Mouse (Mus musculus) CH12.LX (cell line): ENCODE data around the gene Samd7. TPM values are rescaled to one million over a fixed set of nuclear protein-coding genes. Genes with fewer than 3 reads are reported as not detected.

Experiments used
- DNase-seq: peaks from one replicate; pipeline ENCODE4 v3.0.0-alpha.2; 2013; ENCODE audit errors: extremely low read depth
- H3K27ac ChIP-seq: 2 replicates; pipeline ENCODE4 v1.5.1; 2012; ENCODE audit warnings: low read depth, mild to moderate bottlenecking, control low read depth, moderate library complexity; ENCODE audit not compliant: insufficient read depth
- H3K27me3 ChIP-seq: replicated peaks from 2 replicates; pipeline ENCODE3; 2012; ENCODE audit warnings: inconsistent platforms
- H3K36me3 ChIP-seq, 2 experiments: replicated peaks in 1 of 2; 2 replicates each; pipeline versions ENCODE3 to v1.6.1; 2012; ENCODE audit warnings: inconsistent platforms in 1 of 2, low read length in 1 of 2, mild to moderate bottlenecking in 1 of 2, mixed read lengths in 1 of 2, moderate library complexity in 1 of 2; ENCODE audit not compliant: control insufficient read depth in 1 of 2, insufficient read depth in 1 of 2
- H3K4me1 ChIP-seq, 2 experiments: 2 replicates each; pipeline ENCODE4 v1.6.1; 2012; ENCODE audit warnings: inconsistent platforms in 1 of 2, moderate library complexity in 1 of 2; ENCODE audit not compliant: insufficient read depth in 2 of 2, control insufficient read depth in 1 of 2
- H3K4me2 ChIP-seq: 2 replicates; pipeline ENCODE4 v1.6.1; 2012; ENCODE audit warnings: low read depth, mild to moderate bottlenecking, control low read depth; ENCODE audit not compliant: poor library complexity, insufficient read depth, severe bottlenecking
- H3K4me3 ChIP-seq, 3 experiments: fragments of 150-350 bp in 1 of 3; sonication (generic) in 1 of 3; replicated peaks in 1 of 3; 2 replicates each; pipeline versions ENCODE3 to v1.5.1; 2011 to 2012; ENCODE audit warnings: low read depth in 2 of 3, low read length in 2 of 3, mild to moderate bottlenecking in 2 of 3, moderate library complexity in 2 of 3, control low read depth in 1 of 3, improper control_type of control experiment in 1 of 3, inconsistent platforms in 1 of 3, mixed read lengths in 1 of 3; ENCODE audit not compliant: poor library complexity in 1 of 3
- H3K79me2 ChIP-seq: replicated peaks from 2 replicates; pipeline ENCODE4 v1.6.1; 2012; ENCODE audit warnings: mild to moderate bottlenecking, moderate library complexity; ENCODE audit not compliant: control insufficient read depth, poor library complexity, insufficient read depth, severe bottlenecking; ENCODE audit errors: extremely low read depth
- H3K9ac ChIP-seq: 2 replicates; pipeline ENCODE4 v1.6.1; 2012; ENCODE audit warnings: low read depth, mild to moderate bottlenecking, control low read depth, moderate library complexity; ENCODE audit not compliant: insufficient read depth
- H3K9me3 ChIP-seq: replicated peaks from 2 replicates; pipeline ENCODE3; 2012; ENCODE audit warnings: low read length, inconsistent platforms, mixed read lengths
- CHD2 ChIP-seq: IDR thresholded peaks from 2 replicates; pipeline ENCODE4 v1.6.1; 2011; ENCODE audit warnings: low read length, improper control_type of control experiment
- CTCF ChIP-seq, 2 experiments: IDR thresholded peaks in 1 of 2; conservative IDR thresholded peaks in 1 of 2; 2 replicates each; pipeline ENCODE4 v1.5.1; 2011 to 2012; ENCODE audit warnings: low read depth in 2 of 2, low read length in 2 of 2, improper control_type of control experiment in 1 of 2, inconsistent platforms in 1 of 2, mild to moderate bottlenecking in 1 of 2, moderate library complexity in 1 of 2
- E2F4 ChIP-seq: IDR thresholded peaks from 2 replicates; pipeline ENCODE4 v1.6.1; 2011; ENCODE audit warnings: low read depth, low read length, improper control_type of control experiment; ENCODE audit not compliant: insufficient replicate concordance
- EP300 ChIP-seq: IDR thresholded peaks from 2 replicates; pipeline ENCODE4 v1.6.1; 2011; ENCODE audit warnings: low read length, improper control_type of control experiment
- ETS1 ChIP-seq: conservative IDR thresholded peaks from 2 replicates; pipeline ENCODE4 v1.6.1; 2012; ENCODE audit warnings: low read depth, mild to moderate bottlenecking, inconsistent platforms, low read length, improper control_type of control experiment, moderate library complexity
- GABPA ChIP-seq: IDR thresholded peaks from 2 replicates; pipeline ENCODE4 v1.6.1; 2012; ENCODE audit warnings: low read depth, low read length, improper control_type of control experiment, inconsistent platforms; ENCODE audit not compliant: insufficient replicate concordance
- JUN ChIP-seq: IDR thresholded peaks from 2 replicates; pipeline ENCODE4 v1.6.1; 2011; ENCODE audit warnings: low read depth, mild to moderate bottlenecking, low read length, improper control_type of control experiment, moderate library complexity; ENCODE audit not compliant: insufficient read depth
- JUND ChIP-seq: conservative IDR thresholded peaks from 2 replicates; pipeline ENCODE4 v1.6.1; 2011; ENCODE audit warnings: low read depth, low read length, improper control_type of control experiment
- MAFK ChIP-seq: IDR thresholded peaks from 2 replicates; pipeline ENCODE4 v1.6.1; 2011; ENCODE audit warnings: low read length, improper control_type of control experiment; ENCODE audit not compliant: insufficient replicate concordance
- MAZ ChIP-seq: IDR thresholded peaks from 2 replicates; pipeline ENCODE4 v1.6.1; 2012; ENCODE audit warnings: low read depth, mild to moderate bottlenecking, inconsistent platforms, low read length, improper control_type of control experiment, moderate library complexity
- MYC ChIP-seq: IDR thresholded peaks from 2 replicates; pipeline ENCODE4 v1.6.1; 2011; ENCODE audit warnings: low read depth, mild to moderate bottlenecking, improper control_type of control experiment, low read length
- PAX5 ChIP-seq: IDR thresholded peaks from 2 replicates; pipeline ENCODE4 v1.6.1; 2012; ENCODE audit warnings: low read length, inconsistent platforms, mixed read lengths
- POLR2A ChIP-seq: IDR thresholded peaks from 2 replicates; pipeline ENCODE4 v1.6.1; 2011; ENCODE audit warnings: low read depth, mild to moderate bottlenecking, improper control_type of control experiment, low read length
- POLR2AphosphoS2 ChIP-seq: IDR thresholded peaks from 2 replicates; pipeline ENCODE4 v1.6.1; 2011; ENCODE audit warnings: low read depth, low read length, improper control_type of control experiment
- SIN3A ChIP-seq: IDR thresholded peaks from 2 replicates; pipeline ENCODE4 v1.6.1; 2012; ENCODE audit warnings: low read length, improper control_type of control experiment, inconsistent platforms
- SMC3 ChIP-seq: IDR thresholded peaks from 2 replicates; pipeline ENCODE4 v1.6.1; 2011; ENCODE audit warnings: low read depth, low read length, improper control_type of control experiment
- USF1 ChIP-seq: IDR thresholded peaks from 2 replicates; pipeline ENCODE4 v1.6.1; 2014; ENCODE audit warnings: low read depth, mild to moderate bottlenecking, inconsistent platforms, low read length, improper control_type of control experiment
- ZC3H11A ChIP-seq: IDR thresholded peaks from 2 replicates; pipeline ENCODE4 v1.6.1; 2012; ENCODE audit warnings: low read depth, mild to moderate bottlenecking, inconsistent platforms, low read length, improper control_type of control experiment
- ZKSCAN1 ChIP-seq: IDR thresholded peaks from 2 replicates; pipeline ENCODE4 v1.6.1; 2012; ENCODE audit warnings: low read depth, inconsistent platforms, low read length, improper control_type of control experiment, borderline replicate concordance
- ZMIZ1 ChIP-seq: IDR thresholded peaks from 2 replicates; pipeline ENCODE4 v1.6.1; 2012; ENCODE audit warnings: low read depth, mild to moderate bottlenecking, inconsistent platforms, low read length, improper control_type of control experiment
- ZNF384 ChIP-seq: IDR thresholded peaks from 2 replicates; pipeline ENCODE4 v1.6.1; 2012; ENCODE audit warnings: low read depth, low read length, improper control_type of control experiment, inconsistent platforms
- dilution Hi-C: fragments of 300-500 bp; cut with MboI; formaldehyde crosslinking; loops from 2 replicates; pipeline ENCODE4 v1.14.3; 2020; ENCODE audit warnings: low sequenced_read_pairs; ENCODE audit not compliant: extremely low pct_unique_long_range_greater_than_20kb, extremely low pct_ligation_motif_present
- in situ Hi-C: fragments of 300-500 bp; cut with MboI; formaldehyde crosslinking; loops from 3 replicates; pipeline ENCODE4 v1.14.3; 2019; ENCODE audit warnings: low sequenced_read_pairs, low pct_ligation_motif_present, low pct_unique_long_range_greater_than_20kb, mixed read lengths
- polyA plus RNA-seq: library from polyadenylated mRNA; unstranded; fragments of >175 nt; gene quantifications from 2 replicates; pipeline ENCODE4 v1.2.1, GENCODE M21; 2012; ENCODE audit warnings: low read depth; ENCODE audit not compliant: insufficient read length
- total RNA-seq, 2 experiments: library from RNA; depleted of rRNA; stranded (reverse); fragments of 300-350 nt in 1 of 2; fragments of >200 nt in 1 of 2; gene quantifications; 2 replicates each; pipeline ENCODE4 v1.2.3; 2012 to 2014

The Samd7 gene
- total and polyA plus RNA-seq, 3 experiments, result not detected

GRCm38 (mm10) chr3:30742891-30743290 is 3.2 kb upstream of the Samd7 start:
- TF ChIP-seq SMC3 (no peak), ZNF384 (no peak), POLR2A (no peak), POLR2AphosphoS2 (no peak), CTCF (conservative IDR thresholded peaks at IDR 0.05 in 1 of 2, IDR thresholded peaks at IDR 0.05 in 1 of 2; ENCODE audit: low read depth in 2 of 2, low read length in 2 of 2) (no peak), PAX5 (no peak), JUND (no peak), EP300 (no peak), GABPA (no peak), MAFK (no peak), MAZ (no peak), MYC (no peak), E2F4 (no peak), ZMIZ1 (no peak), SIN3A (no peak), JUN (no peak), ZC3H11A (no peak)
- H3K27ac ChIP-seq, result no peak overlapping the region
- dilution Hi-C loops (no loop called here), in situ Hi-C loops (no loop called here)
- H3K4me2 ChIP-seq, result no peak overlapping the region
- no peak overlapping the region for H3K9ac ChIP-seq
- no peaks in the 10 kb centered on the region for H3K36me3 ChIP-seq
- no peak overlapping the region for H3K4me3 ChIP-seq
- H3K27me3 ChIP-seq, result no peaks in the 10 kb centered on the region
- no peaks in the 10 kb centered on the region for H3K79me2 ChIP-seq
- H3K9me3 ChIP-seq, result no peaks in the 10 kb centered on the region
- DNase-seq, result no peak
- H3K4me1 ChIP-seq, result no peaks in the 10 kb centered on the region

GRCm38 (mm10) chr3:30748316-30748715 is 2.2 kb downstream of the Samd7 start:
- TF ChIP-seq USF1 (no peak), ZKSCAN1 (no peak), CHD2 (no peak), ETS1 (no peak), EP300 (no peak)
- TF ChIP-seq, all 38 proteins: peak for 0
- no peaks in the 10 kb centered on the region for H3K36me3 ChIP-seq
- in situ Hi-C loops (no loop called here), dilution Hi-C loops (no loop called here)
- no peaks in the 10 kb centered on the region for H3K79me2 ChIP-seq
- no peak overlapping the region for H3K4me2 ChIP-seq
- no peak overlapping the region for H3K9ac ChIP-seq
- no peaks in the 10 kb centered on the region for H3K9me3 ChIP-seq
- DNase-seq, result no peak
- no peak overlapping the region for H3K4me3 ChIP-seq
- no peak overlapping the region for H3K27ac ChIP-seq
- no peaks in the 10 kb centered on the region for H3K27me3 ChIP-seq
- no peaks in the 10 kb centered on the region for H3K4me1 ChIP-seq
